Mouse (Mus musculus) forebrain, embryonic 15.5 days (tissue): ENCODE data around the gene Uvrag. TPM values are rescaled to one million over a fixed set of nuclear protein-coding genes. Genes with fewer than 3 reads are reported as not detected.
A peak's percentile ranks its signal among the peaks of the same experiment; 100 is the strongest.

Experiments
- ATAC-seq: fragments of 200-750 bp; cut with Nextera tagmentation; replicated peaks from 2 replicates; pipeline ENCODE4 v1.8.0; 2017; ENCODE audit warnings: mild to moderate bottlenecking, moderate TSS enrichment, moderate library complexity
- H3K27ac ChIP-seq: fragments of 300-500 bp; sonication (generic); replicated peaks from 2 replicates; pipeline ENCODE4 v1.5.1; 2015; ENCODE audit warnings: mild to moderate bottlenecking, inconsistent platforms
- H3K27me3 ChIP-seq: fragments of 300-500 bp; sonication (generic); 2 replicates; pipeline ENCODE4 v1.6.1; 2015; ENCODE audit warnings: inconsistent platforms
- H3K36me3 ChIP-seq: fragments of 300-500 bp; sonication (generic); 2 replicates; pipeline ENCODE4 v1.6.1; 2015; ENCODE audit warnings: mild to moderate bottlenecking, inconsistent platforms
- H3K4me1 ChIP-seq: fragments of 300-500 bp; sonication (generic); 2 replicates; pipeline ENCODE4 v1.6.1; 2015; ENCODE audit warnings: inconsistent platforms
- H3K4me2 ChIP-seq: fragments of 300-500 bp; sonication (generic); replicated peaks from 2 replicates; pipeline ENCODE4 v1.6.1; 2015; ENCODE audit warnings: mild to moderate bottlenecking, inconsistent platforms
- H3K4me3 ChIP-seq: fragments of 300-500 bp; sonication (generic); 2 replicates; pipeline ENCODE4 v1.5.1; 2015; ENCODE audit warnings: mild to moderate bottlenecking, inconsistent platforms
- H3K9ac ChIP-seq: fragments of 300-500 bp; sonication (generic); replicated peaks from 2 replicates; pipeline ENCODE4 v1.6.1; 2015; ENCODE audit warnings: mild to moderate bottlenecking, inconsistent platforms
- H3K9me3 ChIP-seq: fragments of 300-500 bp; sonication (generic); 2 replicates; pipeline ENCODE4 v1.6.1; 2016; ENCODE audit warnings: inconsistent platforms
- WGBS: fragments of 180-500 bp; shearing (Covaris S2); methylation state at CpG from one replicate; pipeline ENCODE4 v1.1.7; 2015; ENCODE audit warnings: mixed read lengths; 5-methylcytosine and 5-hydroxymethylcytosine counted together
- polyA plus RNA-seq: library from polyadenylated mRNA; unstranded; fragments of >200 nt; fragmentation: Nextera tagmentation; extraction: Ambion mirVana; gene quantifications from 2 replicates; pipeline ENCODE4 v1.2.1, GENCODE M21; 2015

Gene Uvrag
- polyA plus RNA-seq, 1 experiment from 2014 or later, result 17.2 TPM

DNA sequence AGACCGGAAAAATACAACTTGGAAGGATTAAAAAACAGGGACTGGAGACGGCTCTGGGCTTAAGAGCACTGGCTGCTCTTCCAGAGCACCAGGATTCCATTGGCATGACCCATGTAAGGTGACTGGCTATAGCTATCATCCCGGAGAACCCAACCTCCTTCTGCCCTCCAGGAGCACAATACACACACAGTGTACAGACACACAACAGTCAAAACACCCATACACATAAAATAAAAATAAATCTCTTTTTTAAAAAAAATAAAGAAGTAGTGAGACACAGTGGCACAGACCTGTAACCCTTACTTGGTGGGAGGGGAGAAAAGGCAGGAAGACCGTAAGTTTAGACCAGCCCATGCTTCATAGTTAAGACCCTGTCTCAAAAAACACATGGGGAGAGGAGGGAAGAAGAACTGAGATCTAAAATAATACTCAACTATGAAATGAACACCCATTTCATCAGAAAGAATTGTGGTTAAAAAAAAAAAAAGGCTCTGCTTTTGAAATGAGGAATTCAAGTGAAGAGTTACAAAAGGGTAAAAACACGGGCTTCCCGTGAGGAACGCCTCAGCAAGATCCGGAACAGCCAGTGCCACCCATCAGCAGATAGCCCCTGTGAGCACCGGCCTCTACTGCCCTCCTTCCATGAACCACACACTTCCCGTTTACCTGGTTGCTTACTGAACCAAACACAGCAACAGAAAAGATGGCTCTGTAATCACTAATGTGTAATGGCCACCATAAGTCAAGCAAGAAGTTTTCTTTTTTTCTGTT lies 52.2 kb downstream of the Uvrag start:
- no peaks in the 10 kb centered on the region for H3K36me3 ChIP-seq
- H3K4me2 ChIP-seq, result no peak overlapping the region
- H3K27me3 ChIP-seq, result no peaks in the 10 kb centered on the region
- H3K4me1 ChIP-seq, result no peaks in the 10 kb centered on the region
- no peak for ATAC-seq
- H3K27ac ChIP-seq, result no peak overlapping the region
- H3K4me3 ChIP-seq, result no peak overlapping the region
- H3K9ac ChIP-seq, result no peak overlapping the region
- WGBS, result 88% methylated on average over 10 of the region's 10 CpGs
- H3K9me3 ChIP-seq, result no peaks in the 10 kb centered on the region

- no peaks in the 10 kb centered on the region for H3K4me1 ChIP-seq
- WGBS, result 71% methylated on average over 7 of the region's 7 CpGs
Observed at GRCm38 (mm10) chr7:99087581-99087980, 53.4 kb downstream of the Uvrag start.

DNA sequence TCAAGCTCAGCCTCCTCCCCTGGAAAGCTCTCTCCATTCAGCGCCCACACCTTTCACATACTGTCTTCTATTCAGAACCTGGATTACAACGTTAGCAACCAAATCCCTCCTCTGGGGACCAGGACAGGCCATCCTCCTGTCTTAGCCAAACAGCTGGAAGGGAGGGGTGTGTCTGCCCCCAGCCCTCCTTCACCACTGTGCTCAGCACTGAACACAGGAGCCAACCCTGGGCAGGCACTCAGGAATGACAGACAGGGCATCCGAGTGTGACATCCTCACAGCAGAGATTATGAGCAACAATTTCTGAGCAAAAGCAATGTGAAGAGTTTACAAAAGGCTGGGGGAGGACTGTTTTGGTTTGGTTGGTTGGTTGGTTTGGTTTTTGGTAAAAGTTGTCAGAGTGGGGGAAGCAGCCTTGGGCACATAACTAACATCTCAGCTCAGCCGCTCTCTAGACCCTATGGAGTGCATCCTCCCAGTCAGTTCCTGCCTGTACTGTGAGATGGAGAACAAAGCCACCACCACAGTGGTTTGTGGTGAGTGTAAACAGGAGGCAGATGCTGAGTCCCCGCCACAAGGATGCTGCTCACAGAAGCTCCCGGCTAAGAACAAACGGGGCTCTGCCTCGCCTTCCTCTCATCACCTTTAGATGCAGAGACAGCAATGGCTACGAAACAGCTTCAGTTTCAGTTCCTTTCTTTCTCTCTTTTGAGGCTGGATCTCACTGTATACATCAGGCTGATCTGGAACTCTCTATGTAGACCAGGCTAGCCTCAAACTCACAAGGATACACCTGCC lies 54.1 kb downstream of the Uvrag start:
- Histone ChIP-seq H3K27ac (no peak overlapping the region), H3K9me3 (no peaks in the 10 kb centered on the region), H3K4me1 (no peaks in the 10 kb centered on the region), H3K9ac (no peak overlapping the region), H3K4me3 (no peak overlapping the region), H3K27me3 (no peaks in the 10 kb centered on the region), H3K4me2 (no peak overlapping the region), H3K36me3 (no peaks in the 10 kb centered on the region)
- 79% methylated on average over 9 of the region's 9 CpGs for WGBS
- no peak for ATAC-seq

More at GRCm38 (mm10) chr7:99087581-99087980, 53.4 kb downstream of the Uvrag start:
- Histone ChIP-seq H3K36me3 (no peaks in the 10 kb centered on the region), H3K27me3 (no peaks in the 10 kb centered on the region), H3K9ac (no peak overlapping the region), H3K4me3 (no peak overlapping the region), H3K9me3 (no peaks in the 10 kb centered on the region), H3K4me2 (no peak overlapping the region), H3K27ac (no peak overlapping the region)
- no peak for ATAC-seq

DNA sequence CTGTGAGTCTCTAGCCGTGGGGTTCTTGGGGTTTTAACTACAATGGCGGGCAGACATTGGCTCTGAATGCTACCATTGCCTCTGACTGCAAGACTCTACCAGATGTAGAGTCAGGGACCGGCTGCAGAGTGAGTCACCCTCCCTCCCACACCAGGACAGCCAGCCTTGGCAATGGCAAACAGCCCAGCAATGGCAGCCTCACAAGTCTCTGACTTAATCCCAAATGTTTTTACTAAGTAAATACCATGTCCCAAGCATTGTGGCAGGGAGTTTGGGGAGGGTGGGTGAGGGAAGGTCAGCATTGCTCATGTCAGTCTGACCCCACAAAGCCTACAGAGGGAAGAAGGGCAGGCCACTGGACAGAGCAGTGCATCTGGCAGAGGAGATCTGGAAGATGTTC lies 55.7 kb downstream of the Uvrag start:
- no peaks in the 10 kb centered on the region for H3K4me1 ChIP-seq
- no peak overlapping the region for H3K27ac ChIP-seq
- 84% methylated on average over 3 of the region's 3 CpGs for WGBS
- H3K9ac ChIP-seq, result no peak overlapping the region
- H3K9me3 ChIP-seq, result no peaks in the 10 kb centered on the region
- H3K27me3 ChIP-seq, result no peaks in the 10 kb centered on the region
- H3K36me3 ChIP-seq, result no peaks in the 10 kb centered on the region
- no peak overlapping the region for H3K4me2 ChIP-seq
- no peak for ATAC-seq
- no peak overlapping the region for H3K4me3 ChIP-seq

DNA sequence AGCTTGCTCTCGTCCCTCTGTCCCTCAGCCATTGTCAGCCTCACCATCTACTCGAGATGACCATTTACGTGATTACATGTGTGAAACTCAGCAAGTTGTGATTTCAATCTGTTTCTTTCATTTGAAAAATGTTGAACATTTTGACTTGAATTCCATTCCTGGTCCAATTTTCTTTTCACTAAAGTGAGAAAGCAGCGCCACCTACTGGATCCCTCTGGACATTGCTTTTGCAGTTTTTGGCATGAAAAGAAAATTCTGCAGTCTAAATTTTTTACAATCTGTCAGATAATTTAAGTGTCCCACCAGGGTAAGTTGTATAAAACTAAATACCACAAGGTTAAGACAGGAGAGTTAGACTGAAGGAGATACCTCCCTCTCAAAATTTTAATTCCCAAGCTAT lies 61.4 kb downstream of the Uvrag start:
- 35% methylated on average over 4 of the region's 4 CpGs for WGBS
- Histone ChIP-seq H3K4me2 (no peak overlapping the region), H3K4me1 (no peaks in the 10 kb centered on the region), H3K9ac (no peak overlapping the region), H3K27me3 (no peaks in the 10 kb centered on the region), H3K27ac (no peak overlapping the region), H3K36me3 (no peaks in the 10 kb centered on the region), H3K4me3 (no peak overlapping the region), H3K9me3 (no peaks in the 10 kb centered on the region)
- no peak for ATAC-seq

- H3K27me3 ChIP-seq, result no peaks in the 10 kb centered on the region
- no peaks in the 10 kb centered on the region for H3K4me1 ChIP-seq
- ATAC-seq, result no peak
- WGBS, result 91% methylated on average over 6 of the region's 6 CpGs
- H3K9ac ChIP-seq, result no peak overlapping the region
- H3K27ac ChIP-seq, result no peak overlapping the region
- H3K4me3 ChIP-seq, result no peak overlapping the region
- no peaks in the 10 kb centered on the region for H3K9me3 ChIP-seq
- H3K36me3 ChIP-seq, result no peaks in the 10 kb centered on the region
- no peak overlapping the region for H3K4me2 ChIP-seq
Observed at GRCm38 (mm10) chr7:99078805-99079204, 62.1 kb downstream of the Uvrag start.

DNA sequence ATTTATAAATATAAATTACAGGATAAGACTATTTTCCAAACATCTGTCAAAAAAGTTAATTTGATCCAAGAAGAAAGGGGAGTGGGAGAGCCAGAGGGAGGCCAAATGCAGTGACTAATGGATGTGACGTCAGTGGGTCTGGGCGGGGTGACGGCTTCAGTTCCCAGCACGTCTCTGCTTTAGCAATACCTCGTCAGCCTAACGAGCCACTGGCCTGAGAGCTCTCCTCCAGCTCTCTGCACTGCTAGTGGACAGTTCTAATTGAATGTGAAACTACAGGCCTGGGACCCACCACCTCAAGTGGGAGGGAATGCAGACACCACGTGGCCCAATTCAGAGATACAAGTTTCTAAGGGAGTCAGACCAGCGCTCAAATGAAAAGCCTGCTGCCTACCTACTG lies 63.7 kb downstream of the Uvrag start:
- Histone ChIP-seq H3K27me3 (no peaks in the 10 kb centered on the region), H3K4me2 (no peak overlapping the region), H3K27ac (no peak overlapping the region), H3K4me1 (no peaks in the 10 kb centered on the region), H3K36me3 (no peaks in the 10 kb centered on the region), H3K4me3 (no peak overlapping the region), H3K9me3 (no peaks in the 10 kb centered on the region), H3K9ac (no peak overlapping the region)
- no peak for ATAC-seq
- 38% methylated on average over 8 of the region's 8 CpGs for WGBS

DNA sequence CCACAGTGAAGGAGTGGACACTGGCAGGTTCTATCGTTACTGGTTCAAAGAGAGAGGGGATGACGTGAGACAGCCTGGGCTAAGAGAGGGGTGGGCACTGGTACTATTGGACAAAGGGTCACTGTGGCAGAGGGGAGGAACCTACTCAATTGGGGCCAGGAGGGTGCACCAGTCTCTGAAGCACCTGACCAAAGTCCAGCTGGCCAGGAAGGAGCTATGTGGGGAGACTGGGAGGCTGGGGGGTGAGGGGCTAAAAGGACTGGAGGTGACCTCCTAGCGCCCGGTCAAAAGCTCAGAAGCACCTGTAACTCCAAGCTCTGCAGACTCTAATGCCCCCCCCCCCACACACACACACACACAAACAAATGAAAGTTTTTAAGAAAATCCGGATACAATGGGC lies 65.8 kb downstream of the Uvrag start:
- 57% methylated on average over 5 of the region's 5 CpGs for WGBS
- ATAC-seq, result no peak
- Histone ChIP-seq H3K4me3 (no peak overlapping the region), H3K9ac (no peak overlapping the region), H3K27me3 (no peaks in the 10 kb centered on the region), H3K27ac (no peak overlapping the region), H3K9me3 (no peaks in the 10 kb centered on the region), H3K36me3 (no peaks in the 10 kb centered on the region), H3K4me1 (no peaks in the 10 kb centered on the region), H3K4me2 (no peak overlapping the region)

DNA sequence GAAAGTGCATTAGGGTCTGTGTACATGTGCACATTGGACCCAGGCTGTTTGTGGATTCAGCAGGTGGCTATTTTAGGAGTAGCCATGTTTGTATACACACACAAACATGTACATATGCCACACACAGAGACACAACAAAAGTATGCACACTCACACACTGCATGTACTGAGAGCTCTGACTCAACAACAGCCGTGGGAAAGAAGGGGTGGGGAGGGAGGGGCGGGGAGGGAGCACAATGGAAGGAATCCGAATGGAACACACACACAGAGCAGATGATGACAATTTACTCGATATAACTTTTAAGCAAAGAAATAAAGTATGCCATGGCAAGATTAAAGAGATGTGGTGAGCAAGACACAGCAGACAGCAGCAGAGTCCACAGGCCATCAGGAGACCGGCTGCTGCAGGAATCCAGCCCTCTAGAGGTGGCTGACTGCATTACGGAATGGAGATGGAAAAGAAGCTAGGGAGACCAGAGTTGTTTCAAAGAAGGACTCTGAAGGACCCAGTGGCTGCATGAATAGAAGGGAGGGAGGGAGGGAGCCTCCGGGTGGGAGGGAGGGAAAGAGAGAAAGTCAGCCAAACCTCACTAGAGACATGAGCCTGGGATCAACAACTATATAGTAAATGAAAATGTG lies 67.1 kb downstream of the Uvrag start:
- no peaks in the 10 kb centered on the region for H3K36me3 ChIP-seq
- no peaks in the 10 kb centered on the region for H3K27me3 ChIP-seq
- no peak overlapping the region for H3K4me2 ChIP-seq
- peak; percentile 76 for ATAC-seq
- no peaks in the 10 kb centered on the region for H3K4me1 ChIP-seq
- H3K27ac ChIP-seq, result no peak overlapping the region
- H3K4me3 ChIP-seq, result no peak overlapping the region
- no peaks in the 10 kb centered on the region for H3K9me3 ChIP-seq
- 18% methylated on average over 7 of the region's 7 CpGs for WGBS
- no peak overlapping the region for H3K9ac ChIP-seq

- Histone ChIP-seq H3K36me3 (no peaks in the 10 kb centered on the region), H3K4me2 (no peak overlapping the region), H3K27ac (no peak overlapping the region), H3K9ac (no peak overlapping the region), H3K4me3 (no peak overlapping the region), H3K9me3 (no peaks in the 10 kb centered on the region), H3K4me1 (no peaks in the 10 kb centered on the region), H3K27me3 (no peaks in the 10 kb centered on the region)
- ATAC-seq, result no peak
- WGBS, result 67% methylated on average over 7 of the region's 7 CpGs
Observed at GRCm38 (mm10) chr7:99067710-99068109, 73.2 kb downstream of the Uvrag start.

- 6% methylated on average over 2 of the region's 2 CpGs for WGBS
- Histone ChIP-seq H3K9me3 (no peaks in the 10 kb centered on the region), H3K4me1 (no peaks in the 10 kb centered on the region), H3K36me3 (no peaks in the 10 kb centered on the region), H3K9ac (no peak overlapping the region), H3K4me3 (no peak overlapping the region), H3K4me2 (no peak overlapping the region), H3K27me3 (no peaks in the 10 kb centered on the region), H3K27ac (no peak overlapping the region)
- ATAC-seq, result no peak
Observed at GRCm38 (mm10) chr7:99065920-99066319, 75.0 kb downstream of the Uvrag start.

GRCm38 (mm10) chr7:99065391-99065831 lies 75.5 kb downstream of the Uvrag start:
- Histone ChIP-seq H3K27me3 (no peaks in the 10 kb centered on the region), H3K4me3 (no peak overlapping the region), H3K36me3 (no peaks in the 10 kb centered on the region), H3K4me1 (no peaks in the 10 kb centered on the region), H3K27ac (no peak overlapping the region), H3K4me2 (no peak overlapping the region), H3K9ac (no peak overlapping the region), H3K9me3 (no peaks in the 10 kb centered on the region)
- ATAC-seq, result no peak
- 18% methylated on average over 11 of the region's 11 CpGs for WGBS
